Mouse (Mus musculus) urinary bladder, postnatal 10 days (tissue): ENCODE data around the gene Slc2a4.

ENCODE experiments used
- DNase-seq: peaks from one replicate; pipeline ENCODE4 v3.0.0; 2022; ENCODE audit warnings: low spot score

The Slc2a4 gene

GRCm38 (mm10) chr11:69948066-69948762, at the start of gene Slc2a4:
TSS of gene Slc2a4 (minus strand) at chr11:69948188.
- peak; percentile 82 for DNase-seq

- peak; percentile 74 for DNase-seq
Observed at GRCm38 (mm10) chr11:69997070-69997509, 49.1 kb upstream of the Slc2a4 start.

- no peak for DNase-seq
Observed at GRCm38 (mm10) chr11:69996161-69997061, 48.4 kb upstream of the Slc2a4 start.

- peak; percentile 93 for DNase-seq
Observed at GRCm38 (mm10) chr11:69995391-69995960, 47.5 kb upstream of the Slc2a4 start, which contains the start of gene Phf23. TSS of gene Phf23 (plus strand) at chr11:69995777.

- DNase-seq = no peak
Observed at GRCm38 (mm10) chr11:69994401-69995090, 46.6 kb upstream of the Slc2a4 start.

GRCm38 (mm10) chr11:69992932-69993331, 44.9 kb upstream of the Slc2a4 start:
- DNase-seq = no peak

GRCm38 (mm10) chr11:69992396-69992795, 44.4 kb upstream of the Slc2a4 start:
- no peak for DNase-seq

GRCm38 (mm10) chr11:69991711-69992110, 43.7 kb upstream of the Slc2a4 start:
- DNase-seq = no peak

GRCm38 (mm10) chr11:69990850-69991691, 43.1 kb upstream of the Slc2a4 start, which contains the start of gene Gabarap:
TSS of gene Gabarap (plus strand) at chr11:69991143.
- DNase-seq = peak; percentile 91

- DNase-seq = no peak
Observed at GRCm38 (mm10) chr11:69989949-69990348, 42.0 kb upstream of the Slc2a4 start.

GRCm38 (mm10) chr11:69984431-69984830, 36.4 kb upstream of the Slc2a4 start:
- DNase-seq = no peak

- no peak for DNase-seq
Observed at GRCm38 (mm10) chr11:69983377-69983776, 35.4 kb upstream of the Slc2a4 start.

GRCm38 (mm10) chr11:69982877-69983276, 34.9 kb upstream of the Slc2a4 start:
- no peak for DNase-seq

- no peak for DNase-seq
Observed at GRCm38 (mm10) chr11:69982225-69982624, 34.2 kb upstream of the Slc2a4 start, which contains the start of gene Elp5. TSS of gene Elp5 (minus strand) at chr11:69982517.

- no peak for DNase-seq
Observed at GRCm38 (mm10) chr11:69981141-69981762, 33.3 kb upstream of the Slc2a4 start, which contains the start of gene Ctdnep1. TSS of gene Ctdnep1 (plus strand) at chr11:69981156.

GRCm38 (mm10) chr11:69980196-69981140, 32.5 kb upstream of the Slc2a4 start:
- peak; percentile 90 for DNase-seq

- DNase-seq = no peak
Observed at GRCm38 (mm10) chr11:69979827-69980195, 31.8 kb upstream of the Slc2a4 start.

- no peak for DNase-seq
Observed at GRCm38 (mm10) chr11:69976271-69976670, 28.3 kb upstream of the Slc2a4 start.

GRCm38 (mm10) chr11:69974907-69975306, 26.9 kb upstream of the Slc2a4 start:
- DNase-seq = no peak
